8 mouse cellular contexts compared by ENCODE assay signal in the genomic region with DNA sequence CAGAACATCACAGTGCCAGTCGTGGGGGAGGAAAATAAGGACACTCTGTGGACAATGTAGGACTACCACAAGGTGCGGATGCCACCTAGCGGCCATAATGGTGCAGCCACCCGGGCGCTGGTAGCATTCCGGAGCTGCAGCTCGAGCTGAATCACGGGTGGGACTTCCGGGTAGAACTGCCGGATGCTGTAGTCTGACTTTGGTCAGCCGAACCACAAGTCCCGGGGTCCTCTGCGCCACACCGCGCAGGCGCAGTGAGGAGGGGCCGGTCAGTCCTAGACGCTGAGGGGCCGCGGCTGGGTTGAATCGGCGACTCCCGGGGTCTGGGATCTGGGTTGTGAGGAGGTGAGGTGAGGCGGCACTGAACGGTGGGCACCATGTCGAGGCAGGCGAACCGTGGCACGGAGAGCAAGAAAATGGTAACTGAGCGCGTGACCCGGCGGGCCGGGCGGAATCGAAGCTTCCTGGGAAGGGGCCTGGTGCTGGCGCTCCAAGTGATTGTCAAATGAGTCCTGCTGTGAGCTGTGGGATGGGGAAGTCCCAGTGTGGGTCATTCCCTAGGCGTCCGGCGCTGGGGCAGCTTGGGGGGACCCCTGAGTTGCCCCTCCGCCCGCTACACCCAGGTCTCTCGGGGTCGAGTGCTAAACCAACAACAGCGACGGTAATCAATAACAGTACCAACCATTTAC. TPM values are rescaled to one million over a fixed set of nuclear protein-coding genes. Genes with fewer than 3 reads are reported as not detected.
DNase-seq lines count a peak whose midpoint lies in the region; ATAC-seq and TF ChIP-seq lines count a peak whose summit lies in the region.

A gene (plus strand): TSS at position 207 of the 689 bp plus-strand sequence.

- H3K36me3 ChIP-seq in embryonic facial prominence, embryonic 13.5 days, result peaks cover 8% of the 10 kb centered on the region; the same call in 1 of the 2 replicates
- H3K36me3 ChIP-seq in kidney, adult 2 months (ENCODE audit: control insufficient read depth, insufficient read depth, low read length), result no peaks in the 10 kb centered on the region
- H3K36me3 ChIP-seq in limb, embryonic 12.5 days, result peaks cover 5% of the 10 kb centered on the region; the same call in 1 of the 2 replicates
- H3K36me3 ChIP-seq in midbrain, embryonic 15.5 days (replicated peaks), result no peaks in the 10 kb centered on the region
- H3K36me3 ChIP-seq in spleen, adult 2 months (ENCODE audit: control insufficient read depth, insufficient read depth, low read length), result no peaks in the 10 kb centered on the region

- no peaks in the 10 kb centered on the region for H3K9me3 ChIP-seq in embryonic facial prominence, embryonic 13.5 days
- H3K9me3 ChIP-seq in limb, embryonic 12.5 days, result no peaks in the 10 kb centered on the region
- H3K9me3 ChIP-seq in midbrain, embryonic 15.5 days, result no peaks in the 10 kb centered on the region

- TF ChIP-seq CTCF in kidney, adult 2 months (conservative IDR thresholded peaks at IDR 0.05; ENCODE audit: insufficient read depth, insufficient read length, low read depth, low read length), result peak; percentile 97
- peak; percentile 96 for TF ChIP-seq CTCF in spleen, adult 2 months (IDR thresholded peaks at IDR 0.05; ENCODE audit: extremely low read depth, insufficient read depth, insufficient read length, insufficient replicate concordance)

- H3K9ac ChIP-seq in embryonic facial prominence, embryonic 13.5 days, result peak within 1 kb of the TSS; percentile 92
- H3K9ac ChIP-seq in limb, embryonic 12.5 days (replicated peaks), result peak within 1 kb of the TSS; percentile 77
- H3K9ac ChIP-seq in midbrain, embryonic 15.5 days, result peak within 1 kb of the TSS; percentile 81

- WGBS in embryonic facial prominence, embryonic 13.5 days, result under 1% methylated on average over 46 of the region's 46 CpGs
- WGBS in kidney, adult 2 months, result under 1% methylated on average over 46 of the region's 46 CpGs
- under 1% methylated on average over 46 of the region's 46 CpGs for WGBS in limb, embryonic 12.5 days
- WGBS in midbrain, embryonic 15.5 days, result under 1% methylated on average over 46 of the region's 46 CpGs
- WGBS in spleen, adult 2 months, result under 1% methylated on average over 46 of the region's 46 CpGs

- peak; percentile 90 for ATAC-seq in embryonic facial prominence, embryonic 13.5 days (ENCODE audit: insufficient number of reproducible peaks, insufficient read depth, low FRiP score, low TSS enrichment, low read depth)
- ATAC-seq in limb, embryonic 12.5 days (ENCODE audit: insufficient number of reproducible peaks, insufficient read depth, low FRiP score, low TSS enrichment, low read depth), result peak; percentile 93
- ATAC-seq in midbrain, embryonic 15.5 days (replicated peaks), result peak; percentile 95

- H3K4me3 ChIP-seq in embryonic facial prominence, embryonic 13.5 days, result peak within 1 kb of the TSS; percentile 86
- H3K4me3 ChIP-seq in kidney, adult 2 months (ENCODE audit: insufficient read depth, low read depth, low read length), result peak within 1 kb of the TSS; percentile 78
- H3K4me3 ChIP-seq in limb, embryonic 12.5 days (replicated peaks), result peak within 1 kb of the TSS; percentile 74
- peak within 1 kb of the TSS; percentile 73 for H3K4me3 ChIP-seq in midbrain, embryonic 15.5 days
- H3K4me3 ChIP-seq in spleen, adult 2 months (ENCODE audit: extremely low read depth, insufficient read depth, insufficient read length), result peak within 1 kb of the TSS; percentile 76

- H3K4me2 ChIP-seq in embryonic facial prominence, embryonic 13.5 days, result peak within 1 kb of the TSS; percentile 78
- peak within 1 kb of the TSS; percentile 85 for H3K4me2 ChIP-seq in limb, embryonic 12.5 days
- peak within 1 kb of the TSS; percentile 75 for H3K4me2 ChIP-seq in midbrain, embryonic 15.5 days

- peak; percentile 97 for DNase-seq in 3134 (ENCODE audit: extremely low read depth, insufficient read length, low spot score)
- peak; percentile 100 for DNase-seq in adrenal gland, postnatal 36 days
- peak; percentile 99 to 100 for DNase-seq in heart, adult 18-20 months
- DNase-seq in kidney, adult 2 months, result peak; percentile 100
- DNase-seq in spleen, adult 2 months (ENCODE audit: low read depth in 1 of 2, low spot score in 2 of 2), result peak; percentile 94 to 99

- peak within 1 kb of the TSS; percentile 92 for H3K27ac ChIP-seq in embryonic facial prominence, embryonic 13.5 days
- peak within 1 kb of the TSS; percentile 85 for H3K27ac ChIP-seq in kidney, adult 2 months (ENCODE audit: insufficient read depth, low read depth, low read length)
- peak within 1 kb of the TSS; percentile 94 for H3K27ac ChIP-seq in limb, embryonic 12.5 days
- peak within 1 kb of the TSS; percentile 26; the same call in 1 of the 2 replicates for H3K27ac ChIP-seq in midbrain, embryonic 15.5 days
- peak within 1 kb of the TSS; percentile 76 for H3K27ac ChIP-seq in spleen, adult 2 months (ENCODE audit: insufficient read depth, low read length)

- TF ChIP-seq POLR2A in kidney, adult 2 months (IDR thresholded peaks at IDR 0.05; ENCODE audit: low read depth, low read length), result no peak
- TF ChIP-seq POLR2A in spleen, adult 2 months (IDR thresholded peaks at IDR 0.05; ENCODE audit: low read depth, low read length), result no peak

- H3K27me3 ChIP-seq in embryonic facial prominence, embryonic 13.5 days, result no peaks in the 10 kb centered on the region
- H3K27me3 ChIP-seq in kidney, adult 2 months (replicated peaks; ENCODE audit: control insufficient read depth, insufficient read depth, low read length), result no peaks in the 10 kb centered on the region
- H3K27me3 ChIP-seq in limb, embryonic 12.5 days, result no peaks in the 10 kb centered on the region
- H3K27me3 ChIP-seq in midbrain, embryonic 15.5 days (replicated peaks), result no peaks in the 10 kb centered on the region
- H3K27me3 ChIP-seq in spleen, adult 2 months (ENCODE audit: control insufficient read depth, insufficient read depth, low read length), result no peaks in the 10 kb centered on the region

- H3K4me1 ChIP-seq in embryonic facial prominence, embryonic 13.5 days, result peaks cover 51% of the 10 kb centered on the region
- H3K4me1 ChIP-seq in kidney, adult 2 months (ENCODE audit: control insufficient read depth, insufficient read depth, low read length), result peaks cover 11% of the 10 kb centered on the region
- peaks cover 54% of the 10 kb centered on the region for H3K4me1 ChIP-seq in limb, embryonic 12.5 days (replicated peaks)
- H3K4me1 ChIP-seq in midbrain, embryonic 15.5 days, result peaks cover 29% of the 10 kb centered on the region
- peaks cover 26% of the 10 kb centered on the region for H3K4me1 ChIP-seq in spleen, adult 2 months (ENCODE audit: control insufficient read depth, insufficient read depth, insufficient read length)

RNA-seq across cellular contexts. Expression of the gene that starts here (rescaled TPM):
- 10 to 100 TPM; 88.7 to 96.5 TPM for total RNA-seq in adrenal gland, postnatal 36 days (2021)
- 122 and 126 TPM in 2 replicates for polyA plus RNA-seq in embryonic facial prominence, embryonic 13.5 days (2015; fragmentation: Nextera tagmentation; extraction: Ambion mirVana)
- 10 to 100 TPM; 46.2 to 56.9 TPM for total RNA-seq in heart, adult 18-20 months (2021)
- polyA plus RNA-seq in kidney, adult 2 months (2012; rRNA removed), result 57.7 and 75.5 TPM in 2 replicates
- polyA plus RNA-seq in limb, embryonic 12.5 days (2016; fragmentation: Nextera tagmentation; extraction: Ambion mirVana), result 105 and 111 TPM in 2 replicates
- 184 and 188 TPM in 2 replicates for polyA plus RNA-seq in midbrain, embryonic 15.5 days (2015; fragmentation: Nextera tagmentation; extraction: Ambion mirVana)
- polyA plus RNA-seq in spleen, adult 2 months (2012; rRNA removed), result 23.6 and 25.7 TPM in 2 replicates

Comparison
In these comparisons a context has a peak if more than half of its experiments do, and no peak if none do; other contexts are left out.
1. Peak in every context shown above with its lines: DNase-seq, ATAC-seq, H3K4me3 ChIP-seq and H3K27ac ChIP-seq.
2. H3K27ac ChIP-seq: peak in every context shown above with its lines; median percentile 94 in limb, embryonic 12.5 days; 92 in embryonic facial prominence, embryonic 13.5 days; 85 in kidney, adult 2 months; 76 in spleen, adult 2 months; 26 in midbrain, embryonic 15.5 days.